Mouse (Mus musculus) 3134 (cell line): ENCODE data around the gene Frmd4a.
"Not testable (repeated sequence)": the region's sequence is repeated elsewhere in the genome, so short reads cannot be mapped to it uniquely, and the experiment has no call there.

Experiments used
- DNase-seq: peaks from one replicate; pipeline ENCODE4 v3.0.0-alpha.2; 2011; ENCODE audit warnings: low spot score; ENCODE audit not compliant: insufficient read length; ENCODE audit errors: extremely low read depth

The Frmd4a gene

GRCm38 (mm10) chr2:4194324-4195014, 177.0 kb downstream of the Frmd4a start:
- DNase-seq = no peak

- DNase-seq = no peak
These were observed 178.5 kb downstream of the Frmd4a start for GRCm38 (mm10) chr2:4196041-4196440.

- DNase-seq = no peak
These were observed 191.7 kb downstream of the Frmd4a start for GRCm38 (mm10) chr2:4209234-4209633.

- no peak for DNase-seq
These were observed 204.9 kb downstream of the Frmd4a start for GRCm38 (mm10) chr2:4222497-4222828.

- no peak for DNase-seq
These were observed 205.8 kb downstream of the Frmd4a start for GRCm38 (mm10) chr2:4223316-4223715.

- DNase-seq = no peak
These were observed 209.5 kb downstream of the Frmd4a start for GRCm38 (mm10) chr2:4226941-4227558.

GRCm38 (mm10) chr2:4227563-4227962, 210.0 kb downstream of the Frmd4a start:
- DNase-seq = no peak

GRCm38 (mm10) chr2:4228510-4228909, 211.0 kb downstream of the Frmd4a start:
- DNase-seq = no peak

- no peak for DNase-seq
These were observed 214.8 kb downstream of the Frmd4a start for GRCm38 (mm10) chr2:4232335-4232734.

GRCm38 (mm10) chr2:4232761-4233322, 215.3 kb downstream of the Frmd4a start:
- DNase-seq = no peak

GRCm38 (mm10) chr2:4237686-4238085, 220.2 kb downstream of the Frmd4a start:
- no peak for DNase-seq

- no peak for DNase-seq
These were observed 232.2 kb downstream of the Frmd4a start for GRCm38 (mm10) chr2:4249723-4250122.

GRCm38 (mm10) chr2:4252541-4253291, 235.2 kb downstream of the Frmd4a start:
- no peak for DNase-seq

GRCm38 (mm10) chr2:4253348-4253747, 235.8 kb downstream of the Frmd4a start:
- peak; percentile 5 for DNase-seq

- no peak for DNase-seq
These were observed 236.6 kb downstream of the Frmd4a start for GRCm38 (mm10) chr2:4254083-4254482.

GRCm38 (mm10) chr2:4256242-4256641, 238.7 kb downstream of the Frmd4a start:
- DNase-seq = no peak

- no peak for DNase-seq
These were observed 240.1 kb downstream of the Frmd4a start for GRCm38 (mm10) chr2:4257604-4258003.

GRCm38 (mm10) chr2:4258803-4259202, 241.3 kb downstream of the Frmd4a start:
- not testable (repeated sequence) for DNase-seq

- DNase-seq = no peak
These were observed 243.0 kb downstream of the Frmd4a start for GRCm38 (mm10) chr2:4260324-4261058.

- no peak for DNase-seq
These were observed 245.2 kb downstream of the Frmd4a start for GRCm38 (mm10) chr2:4262667-4263066.

- DNase-seq = no peak
These were observed 249.9 kb downstream of the Frmd4a start for GRCm38 (mm10) chr2:4267377-4267776.
